Mouse (Mus musculus) layer of hippocampus, adult 9-10 months (tissue): ENCODE results near the gene Polr1b.

Experiments used
- DNase-seq: peaks from one replicate; pipeline ENCODE4 v3.0.0; 2022; ENCODE audit warnings: low spot score

The Polr1b gene

GRCm38 (mm10) chr2:129118061-129118460, 17.3 kb downstream of the Polr1b start:
- DNase-seq, result no peak

GRCm38 (mm10) chr2:129121986-129122385, 21.2 kb downstream of the Polr1b start:
- DNase-seq, result no peak

GRCm38 (mm10) chr2:129129412-129129929, 28.7 kb downstream of the Polr1b start, which contains the start of gene Chchd5:
TSS of gene Chchd5 (plus strand) at chr2:129129700.
- peak; percentile 93 for DNase-seq

- no peak for DNase-seq
Measured at GRCm38 (mm10) chr2:129129987-129130545, 29.3 kb downstream of the Polr1b start.

GRCm38 (mm10) chr2:129130776-129131175, 30.0 kb downstream of the Polr1b start:
- no peak for DNase-seq

- DNase-seq, result no peak
Measured at GRCm38 (mm10) chr2:129132231-129132630, 31.4 kb downstream of the Polr1b start.

- DNase-seq, result peak; percentile 37
Measured at GRCm38 (mm10) chr2:129133006-129133805, 32.4 kb downstream of the Polr1b start.

GRCm38 (mm10) chr2:129139906-129140305, 39.1 kb downstream of the Polr1b start:
- peak; percentile 60 for DNase-seq

GRCm38 (mm10) chr2:129148836-129149235, 48.0 kb downstream of the Polr1b start:
- no peak for DNase-seq

- no peak for DNase-seq
Measured at GRCm38 (mm10) chr2:129150386-129150785, 49.6 kb downstream of the Polr1b start.

GRCm38 (mm10) chr2:129151111-129151510, 50.3 kb downstream of the Polr1b start:
- DNase-seq, result no peak

- no peak for DNase-seq
Measured at GRCm38 (mm10) chr2:129152751-129153150, 52.0 kb downstream of the Polr1b start.

GRCm38 (mm10) chr2:129164815-129165214, 64.0 kb downstream of the Polr1b start:
- DNase-seq, result no peak

- no peak for DNase-seq
Measured at GRCm38 (mm10) chr2:129166466-129167463, 66.0 kb downstream of the Polr1b start.

- no peak for DNase-seq
Measured at GRCm38 (mm10) chr2:129173386-129173785, 72.6 kb downstream of the Polr1b start.

- DNase-seq, result no peak
Measured at GRCm38 (mm10) chr2:129174474-129174873, 73.7 kb downstream of the Polr1b start.

GRCm38 (mm10) chr2:129175636-129176035, 74.8 kb downstream of the Polr1b start:
- DNase-seq, result no peak
